In genomic region chr1:36230919-36231705, GRCm38 (mm10) we compare ENCODE assay signal across 15 mouse cellular contexts. TPM values are rescaled to one million over a fixed set of nuclear protein-coding genes. Genes with fewer than 3 reads are reported as not detected.
DNase-seq lines count a peak whose midpoint lies in the region; ATAC-seq lines count a peak whose summit lies in the region.
"Had no signal": no experiment of that assay in that cellular context is flagged by ENCODE, and none has a peak within 500 bp of the region (broad histone marks: within the 10 kb centered on the region; RNA-seq: fewer than 3 reads in every experiment).

No protein-coding gene starts in this region.

- peak; percentile 26 for DNase-seq in lung, postnatal 36 days
- DNase-seq in lung, postnatal 4 days, result no peak
- peak; percentile 21 to 46 for DNase-seq in B cell, adult 2 months
- DNase-seq in ovary, postnatal 10 days (ENCODE audit: low spot score), result no peak
- DNase-seq in urinary bladder, postnatal 10 days (ENCODE audit: low spot score), result no peak
- DNase-seq: adrenal gland, postnatal 10 days; cerebellum, adult 11 months; cerebellum, postnatal 14 days; heart, postnatal 4 days; kidney, adult 11 months; kidney, postnatal 10 days had no signal

- peak; percentile 63 for ATAC-seq in common myeloid progenitor, adult 5-6 weeks (replicated peaks; ENCODE audit: low read depth, poor library complexity, severe bottlenecking)
- peak; percentile 84 for ATAC-seq in monocyte, adult 5-6 weeks (replicated peaks; ENCODE audit: insufficient number of reproducible peaks, low FRiP score, low TSS enrichment, poor library complexity, severe bottlenecking)
- ATAC-seq: activated CD4-positive, CD25-positive, alpha-beta regulatory T cell, adult 4 months; hindbrain, postnatal 0 days had no signal

RNA-seq across cellular contexts. Expression of gene Uggt1, which starts 13.4 kb away (rescaled TPM):
- 73.2 and 82.4 TPM in 2 replicates for total RNA-seq in common myeloid progenitor, adult 5-6 weeks (2017)
- 91.2 to 135 TPM (median 106 TPM) in 3 replicates for total RNA-seq in monocyte, adult 5-6 weeks (2017)

RNA-seq across cellular contexts. Expression of gene Neurl3, which starts 43.4 kb away (rescaled TPM):
- 20.1 and 22.6 TPM in 2 replicates for total RNA-seq in common myeloid progenitor, adult 5-6 weeks (2017)
- total RNA-seq in monocyte, adult 5-6 weeks (2017), result 315 to 366 TPM (median 360 TPM) in 3 replicates

Comparison
In these comparisons a context has a peak if more than half of its experiments do, and no peak if none do; other contexts are left out.
1. DNase-seq: peak in lung, postnatal 36 days (single experiment) and B cell, adult 2 months (2 of 2); none in lung, postnatal 4 days (0 of 2), ovary, postnatal 10 days (single experiment) and urinary bladder, postnatal 10 days (single experiment).
2. RNA of gene Neurl3, which starts 43.4 kb away (total RNA-seq): 315 to 366 TPM in monocyte, adult 5-6 weeks; 20.1 to 22.6 TPM in common myeloid progenitor, adult 5-6 weeks; every median in the first group is over 10 times any median in the second.